Mouse (Mus musculus): ENCODE results near the gene Gm4131.

DNA sequence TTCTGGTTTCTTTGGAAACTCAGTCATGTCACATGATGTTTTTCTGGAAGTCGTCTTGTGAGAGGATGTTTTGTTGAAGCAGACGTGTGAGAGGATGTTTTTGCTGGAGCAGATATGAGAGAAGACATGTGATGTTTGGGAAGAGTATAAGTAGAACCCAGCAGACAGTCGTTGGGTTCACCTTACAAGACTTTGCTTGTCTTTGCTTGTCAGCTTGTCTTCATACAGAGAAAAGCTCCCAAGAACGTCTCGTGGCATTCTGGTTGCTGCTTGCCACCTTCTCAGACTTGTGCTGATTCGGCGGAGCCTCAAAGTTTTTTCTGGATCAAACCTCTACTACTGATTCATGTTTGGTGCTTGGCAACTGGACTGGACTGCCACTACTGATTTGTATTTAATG, 69.3 kb downstream of the Gm4131 start:
- no peak for TF ChIP-seq CTCF (IDR thresholded peaks at IDR 0.05; ENCODE audit: low read depth)
- TF ChIP-seq EP300 (optimal IDR thresholded peaks at IDR 0.05) = no peak

Measured in stomach, postnatal 0 days (tissue).